Mouse (Mus musculus): Measurements from ENCODE around the gene Lgi4. TPM values are rescaled to one million over a fixed set of nuclear protein-coding genes. Genes with fewer than 3 reads are reported as not detected.

Lgi4 gene
- total RNA-seq (2021) = 10 to 100 TPM; 24.2 to 24.9 TPM

GRCm38 (mm10) chr7:31059108-31059507, at the start of gene Lgi4:
Lgi4 (plus strand) TSS chr7:31059342.
- DNase-seq (ENCODE audit: low spot score in 2 of 2) = peak; percentile 80 to 87
- intact Hi-C loops (cut with DNase I) = loop anchor here (1.0 kb wide), 2 partner anchors 19 to 38 kb away; no protein-coding TSS in a partner anchor

DNA sequence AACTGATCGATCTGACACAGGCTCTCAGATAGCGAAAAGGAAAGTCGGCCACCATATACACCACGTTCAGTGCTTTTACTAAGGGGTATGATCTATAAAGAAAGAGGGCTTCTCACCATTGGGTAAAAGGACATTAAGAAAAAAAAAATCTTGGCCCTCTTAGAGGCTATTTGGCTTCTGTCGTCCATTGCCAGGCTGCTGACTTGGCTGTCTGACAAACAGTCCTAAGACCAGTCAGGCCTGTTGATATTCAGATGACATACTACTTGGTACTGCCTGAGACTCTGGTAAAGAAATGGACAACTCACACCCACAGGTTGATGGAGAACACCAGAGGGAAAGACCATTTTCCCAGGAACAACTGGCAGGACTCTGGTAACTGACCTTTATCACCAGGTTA, 46.2 kb upstream of the Lgi4 start:
- DNase-seq (ENCODE audit: low spot score in 2 of 2) = no peak
- intact Hi-C loops (cut with DNase I) = no loop called here

DNA sequence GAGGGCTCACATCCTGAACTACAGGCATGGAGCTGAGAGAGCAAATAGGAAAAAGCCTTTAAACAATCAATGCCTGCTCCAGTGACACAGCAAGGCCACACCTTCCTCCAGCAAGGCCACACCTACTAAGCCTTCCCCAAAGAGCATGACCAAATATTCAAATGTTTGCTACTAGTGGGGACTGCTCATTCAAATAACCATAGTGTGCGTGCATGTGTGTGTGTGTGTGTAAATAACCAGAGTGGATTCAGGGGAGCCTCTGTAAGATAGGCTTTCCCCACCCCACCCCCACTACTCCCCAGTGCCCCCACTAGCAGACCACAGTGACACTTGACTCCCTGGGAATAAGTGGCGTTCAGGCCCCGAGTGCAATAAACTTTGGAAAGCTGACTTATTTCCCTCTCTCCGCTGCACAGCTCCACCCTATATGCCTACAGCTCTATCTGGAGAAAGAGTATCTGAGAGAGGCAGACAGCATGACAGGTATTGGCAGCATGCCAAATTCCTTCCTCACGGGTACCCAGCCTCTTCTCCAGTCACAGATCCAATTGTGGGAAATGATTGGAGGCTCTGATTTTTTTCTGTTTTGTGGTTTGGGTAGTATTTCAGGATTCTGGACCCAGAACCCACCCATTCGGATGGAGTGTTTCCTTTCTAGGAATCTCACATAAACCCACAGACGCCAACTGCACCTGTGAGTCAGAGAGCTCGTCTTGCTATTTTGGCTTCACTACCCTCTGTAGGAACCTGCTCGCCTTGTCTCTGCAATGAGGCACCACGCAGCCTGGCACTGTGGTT, 41.8 kb upstream of the Lgi4 start:
- DNase-seq (ENCODE audit: low spot score in 2 of 2) = peak; percentile 82 to 97
- intact Hi-C loops (cut with DNase I) = loop anchor here (2.0 kb wide), 1 partner anchor 61 kb away; the partner anchor contains the start of gene Usf2

- DNase-seq (ENCODE audit: low spot score in 2 of 2) = no peak
- intact Hi-C loops (cut with DNase I) = no loop called here
These were observed 30.5 kb upstream of the Lgi4 start for GRCm38 (mm10) chr7:31028609-31029008.

GRCm38 (mm10) chr7:31030717-31031116, 28.4 kb upstream of the Lgi4 start:
- intact Hi-C loops (cut with DNase I) = no loop called here
- DNase-seq (ENCODE audit: low spot score in 2 of 2) = no peak

- intact Hi-C loops (cut with DNase I) = no loop called here
- DNase-seq (ENCODE audit: low spot score in 2 of 2) = no peak
These were observed 27.4 kb upstream of the Lgi4 start for GRCm38 (mm10) chr7:31031731-31032130.

- DNase-seq (ENCODE audit: low spot score in 2 of 2) = no peak
- intact Hi-C loops (cut with DNase I) = no loop called here
These were observed 25.6 kb upstream of the Lgi4 start for GRCm38 (mm10) chr7:31033409-31034165.

DNA sequence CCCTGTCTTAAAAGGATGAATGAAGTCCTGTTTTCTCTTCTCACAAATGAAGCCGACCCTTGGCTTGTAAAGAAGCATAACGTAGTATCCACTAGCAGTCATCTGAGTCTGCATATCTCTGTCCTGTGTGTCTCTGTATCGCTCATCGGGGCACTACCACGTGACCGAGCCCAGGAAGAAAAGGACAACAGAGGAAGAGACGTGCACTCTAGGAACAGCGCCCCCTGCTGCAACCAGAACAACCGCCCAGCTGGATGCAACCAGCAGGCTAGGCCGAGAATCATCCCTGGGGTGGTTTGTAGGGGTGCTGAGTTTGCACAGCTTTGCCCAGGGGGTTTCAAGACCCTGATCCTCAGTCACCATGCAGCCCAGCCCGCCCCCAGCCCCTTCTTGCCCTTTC, 24.4 kb upstream of the Lgi4 start:
- intact Hi-C loops (cut with DNase I) = no loop called here
- DNase-seq (ENCODE audit: low spot score in 2 of 2) = no peak

DNA sequence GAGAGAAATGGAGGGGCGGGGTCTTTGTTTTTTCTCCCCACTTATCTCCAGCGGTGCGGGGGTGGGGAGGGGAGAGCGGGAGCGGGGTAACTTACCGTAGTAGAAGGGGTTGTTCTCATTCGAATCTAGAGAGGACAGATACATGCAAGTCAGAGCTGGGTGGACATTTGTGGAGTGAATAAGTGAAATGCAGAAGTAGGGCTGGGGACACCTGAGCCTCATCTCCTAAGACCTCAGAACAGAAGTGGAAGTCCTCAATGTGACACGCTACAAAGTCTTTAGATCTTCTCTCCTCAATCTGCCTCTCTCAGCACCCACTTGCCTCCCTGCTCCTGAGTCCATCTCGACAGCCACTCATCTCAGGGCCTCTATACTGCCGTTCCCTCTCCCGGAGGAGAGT, 23.9 kb upstream of the Lgi4 start:
- DNase-seq (ENCODE audit: low spot score in 2 of 2) = no peak
- intact Hi-C loops (cut with DNase I) = no loop called here

DNA sequence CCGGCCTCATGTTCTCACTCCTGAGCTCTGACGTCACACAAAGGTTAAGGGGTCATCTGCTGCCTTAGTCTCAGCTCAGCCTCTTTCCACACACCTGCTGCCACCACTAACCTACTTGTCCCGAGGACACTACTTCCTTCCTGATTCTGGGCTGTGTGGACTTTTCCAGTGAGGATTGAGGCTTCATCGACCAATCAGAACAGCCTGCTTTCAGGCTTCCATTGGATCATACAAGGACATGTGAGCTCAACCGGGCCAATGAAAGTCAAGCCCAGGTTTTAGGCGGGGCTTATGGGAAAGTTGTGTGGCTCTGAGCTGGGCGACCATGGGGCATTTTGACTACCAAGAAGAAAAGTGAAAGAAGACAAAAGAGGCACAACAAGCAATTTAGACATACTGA, 22.2 kb upstream of the Lgi4 start:
- intact Hi-C loops (cut with DNase I) = no loop called here
- DNase-seq (ENCODE audit: low spot score in 2 of 2) = no peak

DNA sequence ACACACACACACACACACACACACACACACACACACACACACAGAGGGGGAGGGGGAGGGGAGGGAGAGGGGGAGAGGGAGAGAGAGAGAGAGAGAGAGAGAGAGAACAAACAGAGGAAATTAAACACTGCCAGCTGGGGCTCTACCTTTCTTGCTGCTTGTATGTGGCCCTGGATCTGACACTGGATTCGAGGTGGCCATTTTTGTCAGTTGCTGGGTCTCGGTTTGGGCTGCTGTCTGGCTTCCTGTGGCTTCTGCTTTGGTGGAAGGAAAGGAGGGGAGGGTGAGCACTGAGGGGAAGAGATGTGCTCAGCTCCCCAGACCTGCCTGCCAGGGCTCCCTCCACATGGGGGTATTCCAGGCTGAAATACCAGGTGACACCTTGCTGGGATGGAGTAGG, 21.5 kb upstream of the Lgi4 start:
- intact Hi-C loops (cut with DNase I) = no loop called here
- no peak for DNase-seq (ENCODE audit: low spot score in 2 of 2)

GRCm38 (mm10) chr7:31039011-31039410, 20.1 kb upstream of the Lgi4 start:
- DNase-seq (ENCODE audit: low spot score in 2 of 2) = no peak
- intact Hi-C loops (cut with DNase I) = no loop called here

DNA sequence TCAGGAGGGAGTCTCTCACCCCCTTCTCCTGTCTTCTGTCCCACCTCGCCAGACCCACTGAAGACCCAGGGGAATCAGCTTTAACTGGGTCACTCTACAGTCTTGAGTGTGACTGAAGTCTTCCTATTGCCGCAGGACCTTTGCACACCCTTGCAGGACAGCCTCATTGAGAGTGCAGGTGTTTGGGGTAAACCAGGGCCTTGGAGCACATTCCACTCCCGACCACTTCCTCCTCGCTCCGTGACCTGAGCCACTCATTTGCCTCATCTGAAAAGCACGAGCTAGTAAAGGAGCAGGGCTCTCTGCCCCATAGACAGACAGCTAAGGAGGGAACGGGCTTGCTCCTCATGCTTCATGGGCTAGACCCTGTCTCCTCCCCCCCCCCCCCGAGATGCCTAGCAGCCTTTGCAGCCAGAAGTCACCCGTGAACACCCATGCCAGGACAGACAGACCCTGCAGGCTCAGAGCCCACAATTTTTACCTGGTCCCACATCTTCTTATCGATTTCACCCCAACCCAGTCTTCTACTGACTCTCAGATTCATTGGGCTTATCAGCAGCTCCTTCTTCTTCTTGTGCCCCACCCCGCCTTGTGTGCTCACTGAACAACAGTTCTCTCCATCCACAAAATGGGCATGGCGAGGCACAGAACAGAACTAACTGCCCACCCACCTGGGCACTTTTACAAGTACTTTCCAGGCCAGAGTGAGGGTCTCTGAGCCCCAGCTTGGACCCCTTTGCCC, 18.7 kb upstream of the Lgi4 start:
- no peak for DNase-seq (ENCODE audit: low spot score in 2 of 2)
- intact Hi-C loops (cut with DNase I) = no loop called here

- no peak for DNase-seq (ENCODE audit: low spot score in 2 of 2)
- intact Hi-C loops (cut with DNase I) = no loop called here
These were observed 18.1 kb upstream of the Lgi4 start for GRCm38 (mm10) chr7:31041023-31041407.

DNA sequence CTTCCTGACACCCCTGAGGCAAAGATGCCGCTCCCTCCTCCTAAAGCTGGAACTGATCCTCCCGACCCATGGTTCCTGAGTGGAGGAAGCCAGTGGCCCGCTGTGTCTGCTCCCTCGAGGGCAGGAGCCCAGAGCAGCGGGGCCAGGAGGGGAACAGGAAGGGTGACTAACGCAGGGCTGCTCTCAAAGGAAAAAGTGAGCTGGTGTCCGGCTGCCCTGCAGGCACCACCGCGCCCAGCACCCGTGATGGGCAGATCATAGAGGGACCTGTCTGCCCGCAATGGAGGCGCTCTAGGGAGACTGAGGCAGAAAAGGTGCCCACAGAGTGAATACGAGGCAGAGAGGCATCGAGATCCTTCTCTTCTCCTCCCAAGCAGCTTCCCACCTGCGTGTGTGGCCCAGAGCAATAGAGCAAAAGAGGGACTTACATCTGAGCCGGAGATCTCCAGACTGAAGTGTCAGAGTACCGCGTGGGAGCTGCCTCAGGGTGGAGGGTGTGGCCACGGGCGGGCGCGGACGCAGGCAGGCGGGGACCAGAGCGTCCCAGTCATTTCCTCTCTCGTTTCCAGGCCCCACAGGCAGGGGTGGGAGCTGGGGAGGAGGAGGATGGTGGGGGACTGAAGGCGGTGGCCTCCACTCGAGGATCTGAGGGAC, 17.4 kb upstream of the Lgi4 start:
- no peak for DNase-seq (ENCODE audit: low spot score in 2 of 2)
- intact Hi-C loops (cut with DNase I) = no loop called here

DNA sequence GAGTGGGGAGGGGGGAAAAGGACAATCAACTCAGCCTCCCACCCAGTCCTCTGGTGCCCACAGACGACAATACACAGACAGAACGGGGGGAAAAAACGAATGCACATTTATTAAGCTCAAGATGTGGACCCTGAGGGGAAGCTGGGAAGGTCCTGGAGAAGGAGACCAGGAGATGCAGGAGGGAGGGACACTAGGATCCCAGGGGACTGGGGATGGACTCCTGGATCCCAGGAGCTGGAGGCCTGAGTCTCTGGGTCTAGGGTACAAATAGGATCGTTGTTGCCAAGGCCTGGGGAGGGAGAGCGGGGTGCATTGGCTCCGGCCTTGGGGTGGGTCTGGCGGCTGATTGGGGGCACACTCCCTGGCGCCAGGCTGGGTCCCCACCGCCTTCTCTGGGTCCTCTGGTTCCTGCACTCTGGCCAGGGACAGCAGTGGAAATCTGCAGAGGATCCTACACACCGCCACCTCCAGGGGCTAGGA, 16.7 kb upstream of the Lgi4 start, which contains the start of gene Fxyd5:
TSS of gene Fxyd5 (minus strand) at position 51 of the 480 bp plus-strand sequence.
- intact Hi-C loops (cut with DNase I) = no loop called here
- DNase-seq (ENCODE audit: low spot score in 2 of 2) = no peak

DNA sequence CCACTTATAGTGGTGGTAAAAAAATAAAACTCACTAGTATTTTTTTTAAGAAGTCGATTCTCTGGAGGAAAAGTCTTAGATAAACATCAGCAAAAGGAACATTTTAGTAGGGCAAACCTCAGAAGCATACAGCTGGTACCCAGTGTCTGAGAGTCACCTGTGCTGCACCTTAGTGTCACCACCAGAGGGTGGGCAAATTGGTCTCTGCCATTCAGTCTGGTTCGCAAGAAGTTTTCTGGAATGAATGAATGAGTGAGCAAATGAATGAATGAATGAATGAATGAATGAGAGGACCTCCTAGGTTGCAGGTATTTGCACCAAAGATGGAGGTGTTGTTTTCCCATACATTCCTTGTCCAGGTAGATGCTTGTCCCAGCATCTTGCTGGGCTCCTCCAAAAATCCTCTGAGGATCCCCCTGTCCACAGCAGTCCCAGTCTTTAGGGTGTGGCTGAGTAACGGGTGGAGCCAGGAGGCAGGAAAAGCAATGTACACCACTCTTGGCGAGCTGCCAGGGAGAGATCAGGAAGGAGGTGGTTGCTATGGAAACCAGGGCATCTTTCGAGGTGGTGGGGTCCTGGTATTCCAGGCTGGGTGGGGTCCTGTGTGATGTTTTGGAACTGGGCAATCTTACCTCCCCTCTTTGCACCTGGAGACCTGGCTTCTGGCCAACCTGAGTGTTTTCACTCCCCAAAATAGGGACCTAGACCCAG, 9.9 kb upstream of the Lgi4 start:
- intact Hi-C loops (cut with DNase I) = no loop called here
- DNase-seq (ENCODE audit: low spot score in 2 of 2) = peak in 1 of 2 experiments; percentile 64

GRCm38 (mm10) chr7:31049846-31050281, 9.3 kb upstream of the Lgi4 start:
- peak; percentile 61 to 85 for DNase-seq (ENCODE audit: low spot score in 2 of 2)
- intact Hi-C loops (cut with DNase I) = loop anchor here (1.0 kb wide), 2 partner anchors 32 to 93 kb away; no protein-coding TSS in a partner anchor

DNA sequence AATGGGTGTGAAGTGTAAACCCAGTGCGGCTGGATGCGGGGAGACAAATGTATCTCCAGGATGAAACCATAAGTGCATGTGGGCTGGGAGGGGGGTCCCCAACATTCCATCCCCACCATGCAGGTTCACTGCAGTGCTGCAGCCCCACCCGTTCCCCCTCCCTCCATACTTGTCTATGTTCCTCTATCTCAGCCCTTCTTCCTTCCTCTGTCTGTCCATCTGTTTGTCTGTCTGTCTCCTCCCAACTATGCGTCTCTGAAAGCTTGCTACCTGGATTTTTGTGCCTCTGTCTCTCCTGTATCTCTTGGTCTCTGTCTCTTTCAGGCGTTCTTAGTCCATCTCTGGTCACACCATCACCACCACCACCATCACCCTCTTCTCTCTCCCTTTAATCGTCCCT, 8.7 kb upstream of the Lgi4 start:
- DNase-seq (ENCODE audit: low spot score in 2 of 2) = peak in 1 of 2 experiments; percentile 16
- intact Hi-C loops (cut with DNase I) = loop anchor here (1.0 kb wide), 2 partner anchors 32 to 93 kb away; no protein-coding TSS in a partner anchor

Measured in left cerebral cortex, postnatal 25 days (tissue).